Mouse (Mus musculus) monocyte, adult 2 months (primary cell): ENCODE measurements around the gene Bpifa1.
"Not testable (repeated sequence)": the region's sequence is repeated elsewhere in the genome, so short reads cannot be mapped to it uniquely, and the experiment has no call there.

Experiments used
- DNase-seq, 2 experiments: peaks; one replicate each; pipeline ENCODE4 v3.0.0; 2022; ENCODE audit warnings: low spot score in 2 of 2, low read depth in 1 of 2

The Bpifa1 gene

DNA sequence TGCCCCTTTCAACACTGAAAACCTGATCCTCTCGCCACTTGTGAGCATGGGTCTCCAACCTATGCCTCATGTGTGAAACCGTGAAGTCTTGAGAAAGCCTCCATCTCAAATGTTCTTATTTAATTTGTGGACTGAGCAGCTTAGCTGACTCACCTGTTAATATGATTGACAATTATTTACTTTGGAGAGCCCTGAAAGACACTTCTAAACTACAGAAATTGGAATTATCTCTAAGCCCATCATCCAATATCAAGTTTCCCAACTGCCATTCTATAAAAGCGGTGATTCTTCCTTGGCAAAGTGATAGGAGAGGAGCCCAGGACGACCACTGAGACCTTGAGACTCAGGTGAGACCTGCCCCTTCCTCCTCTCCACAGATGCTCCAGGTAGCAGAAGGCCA lies at the start of gene Bpifa1:
TSS of gene Bpifa1 (plus strand) at position 301 of the 400 bp plus-strand sequence.
- no peak for DNase-seq

DNA sequence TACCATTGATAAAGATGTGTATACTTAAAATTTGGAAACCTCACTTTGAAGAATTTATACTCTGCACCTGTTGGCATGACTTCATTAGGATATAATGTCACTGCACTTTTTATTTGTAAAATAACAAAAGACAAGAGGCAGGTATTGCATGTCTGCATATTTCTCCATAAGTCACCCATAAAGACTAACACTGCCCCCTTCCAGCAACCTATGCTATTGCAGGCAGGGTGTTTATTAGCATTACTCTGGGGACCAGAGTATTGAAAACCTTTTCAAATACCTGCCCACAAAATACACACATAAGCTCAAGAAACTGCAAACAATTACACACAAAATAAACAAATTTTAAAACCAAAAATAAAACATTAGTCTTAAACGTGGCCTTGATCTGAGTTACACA lies 44.9 kb upstream of the Bpifa1 start:
- DNase-seq = no peak

DNA sequence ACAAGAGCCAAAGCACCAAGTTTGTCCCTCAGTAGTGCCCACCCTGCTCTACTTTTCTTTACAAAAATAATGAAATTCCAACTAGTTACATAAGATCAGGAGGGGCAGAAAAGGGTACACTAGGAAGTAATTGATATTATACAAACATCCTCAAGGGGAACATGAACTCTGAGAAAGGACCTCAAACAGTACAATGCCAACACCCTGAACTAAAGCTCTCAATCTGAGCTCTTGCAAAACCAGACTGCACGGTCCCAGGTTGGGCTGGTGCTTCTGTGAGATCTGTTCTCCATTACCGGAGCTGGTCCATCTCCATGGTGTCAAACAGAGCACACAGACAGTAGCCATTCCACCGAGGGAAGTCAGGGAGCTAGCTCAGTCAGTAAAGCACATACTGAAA lies 25.3 kb upstream of the Bpifa1 start:
- no peak for DNase-seq

DNA sequence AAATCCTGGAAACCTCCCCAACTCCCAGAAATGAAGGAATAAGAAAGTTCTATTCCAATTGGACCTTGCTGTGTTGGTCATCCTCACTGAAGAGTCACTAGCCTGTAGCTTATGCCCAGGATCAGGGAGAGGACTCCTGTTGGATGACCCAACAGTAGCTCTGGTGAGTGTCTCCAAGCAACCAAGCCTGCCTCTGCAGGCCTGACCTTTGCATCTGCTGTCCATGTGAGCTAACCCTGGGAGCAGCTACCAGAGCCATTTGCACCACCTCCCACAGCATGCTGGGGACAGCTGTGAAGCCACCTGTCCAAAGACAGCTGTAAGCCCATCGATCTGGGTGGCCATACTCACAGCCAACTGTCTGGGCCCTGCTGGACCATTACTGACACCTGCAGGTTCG lies 12.6 kb upstream of the Bpifa1 start, which contains the start of gene Bpifa3:
TSS of gene Bpifa3 (plus strand) at position 217 of the 400 bp plus-strand sequence.
- DNase-seq = no peak

DNA sequence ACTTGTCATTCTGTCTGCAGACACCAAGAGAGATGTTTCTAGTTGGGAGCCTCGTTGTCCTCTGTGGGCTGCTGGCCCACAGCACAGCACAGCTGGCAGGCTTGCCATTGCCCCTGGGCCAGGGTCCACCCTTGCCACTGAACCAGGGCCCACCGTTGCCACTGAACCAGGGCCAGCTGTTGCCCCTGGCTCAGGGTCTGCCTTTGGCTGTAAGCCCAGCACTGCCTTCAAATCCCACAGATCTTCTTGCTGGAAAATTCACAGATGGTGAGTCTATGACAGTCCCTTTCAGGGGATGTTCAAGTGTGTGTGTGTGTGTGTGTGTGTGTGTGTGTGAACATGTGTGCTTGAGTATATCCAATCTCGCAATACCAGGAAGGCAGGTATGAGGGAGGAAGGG lies 1.1 kb downstream of the Bpifa1 start:
- DNase-seq = no peak

DNA sequence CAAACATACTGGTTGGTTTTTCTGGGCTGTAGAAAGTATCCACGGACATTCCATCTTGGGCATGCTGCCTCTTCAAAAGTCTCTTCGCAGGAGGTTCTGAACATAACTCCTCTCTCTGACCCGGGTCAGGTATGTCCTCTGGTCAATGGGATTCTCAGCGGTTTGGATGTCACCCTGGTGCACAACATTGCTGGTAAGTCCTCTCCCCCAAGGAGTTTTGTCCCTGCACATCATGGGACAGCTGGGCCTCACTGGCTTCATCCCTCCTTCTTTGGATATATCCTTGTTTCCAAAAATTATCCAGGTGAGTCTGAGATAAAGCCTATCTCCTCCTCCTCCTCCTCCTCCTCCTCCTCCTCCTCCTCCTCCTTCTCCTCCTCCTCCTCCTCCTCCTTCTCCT lies 4.8 kb downstream of the Bpifa1 start:
- DNase-seq = no peak

DNA sequence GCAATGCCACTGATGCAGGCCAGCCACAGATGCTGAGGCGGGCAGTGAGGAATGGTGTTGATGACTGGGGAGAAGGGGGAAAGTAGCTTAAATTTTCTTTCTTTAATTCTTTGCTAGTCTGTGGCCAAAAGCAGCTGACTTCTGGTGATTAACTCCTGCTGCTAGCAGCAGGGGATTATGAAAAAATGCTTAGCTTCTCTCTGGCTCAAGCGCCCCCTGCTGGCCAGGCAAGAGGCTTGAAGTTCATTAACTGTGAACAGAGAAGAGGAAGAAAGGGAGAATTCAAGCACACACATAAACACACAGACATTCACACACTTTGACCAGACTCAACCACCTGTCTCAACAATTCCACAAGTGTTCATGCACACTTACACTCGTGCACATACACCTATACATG lies 15.8 kb downstream of the Bpifa1 start:
- no peak for DNase-seq

DNA sequence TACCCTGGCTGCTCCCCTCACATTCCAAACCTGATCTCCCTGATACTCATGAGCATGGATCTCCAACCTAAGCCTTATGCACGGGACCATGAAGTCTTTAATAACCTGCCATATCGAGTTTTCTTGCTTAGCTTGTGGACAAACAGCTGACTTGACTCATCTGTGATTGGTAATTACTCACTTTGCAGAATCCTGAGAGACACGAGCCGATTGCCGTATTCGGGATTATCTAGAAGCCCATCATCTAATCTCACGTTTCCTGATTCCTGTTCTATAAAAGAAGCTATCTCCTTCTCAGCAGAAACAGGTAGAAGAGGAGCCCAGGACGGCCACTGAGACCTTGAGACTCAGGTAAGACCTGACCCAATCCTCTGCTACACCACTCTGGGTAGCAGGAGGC lies 19.6 kb downstream of the Bpifa1 start, which contains the start of gene Bpifa5:
TSS of gene Bpifa5 (plus strand) at position 301 of the 400 bp plus-strand sequence.
- no peak for DNase-seq

DNA sequence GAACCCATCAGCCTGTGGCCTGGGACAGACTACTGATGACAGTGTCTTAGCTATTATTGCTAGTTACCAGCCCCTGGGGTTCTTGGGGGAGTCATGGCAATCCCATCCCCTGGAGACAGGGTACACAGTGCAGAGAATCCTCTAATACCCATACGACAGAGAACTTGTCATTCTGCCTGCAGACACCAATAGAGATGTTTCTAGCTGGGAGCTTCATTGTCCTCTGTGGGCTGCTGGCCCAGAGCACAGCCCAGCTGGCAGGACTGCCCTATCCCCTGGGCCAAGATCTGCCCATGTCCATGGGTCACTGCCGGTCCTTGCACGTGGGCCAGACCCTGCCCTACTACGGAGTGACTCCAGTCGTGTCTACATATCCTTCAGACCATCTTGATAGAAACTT lies 20.6 kb downstream of the Bpifa1 start:
- DNase-seq = no peak

DNA sequence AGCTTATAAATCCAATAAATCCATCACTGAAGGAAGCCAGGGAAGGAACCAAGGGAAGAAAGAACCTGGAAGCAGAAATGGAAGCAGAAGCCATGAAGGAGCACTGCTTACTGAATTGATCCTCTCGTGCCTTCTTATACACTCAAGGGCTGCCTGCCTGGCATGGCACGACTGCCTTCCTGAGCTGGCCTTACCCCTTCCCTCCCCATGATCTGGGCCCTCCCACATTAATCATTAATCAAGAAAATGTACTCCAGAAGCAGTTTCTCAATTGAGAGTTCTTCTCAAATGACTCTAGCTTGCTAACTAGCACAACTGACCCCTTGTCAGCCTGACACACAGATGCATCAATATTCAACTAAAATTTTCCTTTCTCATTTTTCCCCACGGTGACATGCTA lies 26.5 kb downstream of the Bpifa1 start:
- DNase-seq = no peak

DNA sequence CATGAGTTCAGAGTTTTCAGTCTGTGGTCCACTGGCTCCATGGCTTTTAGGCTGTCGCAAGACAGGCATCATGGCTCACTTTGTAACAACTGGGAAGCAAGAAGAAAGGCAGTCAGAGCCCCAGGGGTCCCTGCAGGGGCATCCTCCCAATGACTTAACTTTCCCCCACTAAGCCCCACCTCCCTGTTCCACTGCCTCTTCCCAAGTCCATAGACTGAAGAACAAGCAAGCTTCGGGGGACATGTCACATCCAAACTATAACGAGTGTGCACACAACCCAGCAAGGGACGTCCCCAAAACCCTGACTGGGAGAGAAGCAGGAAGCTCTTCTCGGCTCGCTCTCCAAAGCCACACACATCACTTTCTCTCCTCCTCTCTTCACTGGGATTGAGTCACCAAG lies 28.9 kb downstream of the Bpifa1 start:
- no peak for DNase-seq

DNA sequence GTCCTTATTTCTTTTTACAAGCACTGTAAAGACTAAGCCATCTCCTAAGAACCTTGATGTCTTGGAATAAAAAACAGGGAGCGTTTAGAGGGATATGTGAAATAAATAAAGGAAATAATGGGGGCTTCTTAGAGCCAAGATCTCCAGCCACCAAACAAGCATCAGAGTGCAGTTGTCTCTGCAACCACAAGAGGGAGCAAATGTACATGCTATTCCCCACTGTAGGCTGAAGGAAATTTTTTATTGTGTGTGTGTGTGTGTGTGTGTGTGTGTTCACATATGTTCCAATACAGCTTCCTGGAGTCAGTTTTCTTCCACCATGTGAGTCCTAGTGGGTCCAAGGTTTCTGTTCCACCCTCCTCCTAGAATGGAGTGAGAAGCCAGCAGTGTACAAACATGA lies 30.6 kb downstream of the Bpifa1 start:
- no peak for DNase-seq

DNA sequence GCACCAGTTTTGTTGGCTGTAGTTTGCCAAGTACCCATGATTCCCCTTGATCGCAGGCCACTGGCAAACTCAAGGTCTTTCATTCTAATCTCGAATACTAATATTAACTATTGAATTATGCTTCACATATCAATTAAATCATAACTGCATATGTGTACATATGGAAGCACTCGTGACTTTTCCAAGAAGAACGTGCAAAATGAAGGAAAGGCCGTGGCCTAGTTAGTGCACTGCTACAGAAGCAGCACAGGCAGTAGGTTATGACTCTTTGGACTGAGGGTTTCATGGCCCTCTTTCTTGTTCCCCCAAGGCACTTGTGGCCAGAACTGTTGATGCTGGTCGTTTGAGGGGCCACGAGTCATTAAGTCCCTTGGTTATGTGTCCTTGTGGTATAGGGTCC lies 39.2 kb downstream of the Bpifa1 start:
- not testable (repeated sequence) for DNase-seq

DNA sequence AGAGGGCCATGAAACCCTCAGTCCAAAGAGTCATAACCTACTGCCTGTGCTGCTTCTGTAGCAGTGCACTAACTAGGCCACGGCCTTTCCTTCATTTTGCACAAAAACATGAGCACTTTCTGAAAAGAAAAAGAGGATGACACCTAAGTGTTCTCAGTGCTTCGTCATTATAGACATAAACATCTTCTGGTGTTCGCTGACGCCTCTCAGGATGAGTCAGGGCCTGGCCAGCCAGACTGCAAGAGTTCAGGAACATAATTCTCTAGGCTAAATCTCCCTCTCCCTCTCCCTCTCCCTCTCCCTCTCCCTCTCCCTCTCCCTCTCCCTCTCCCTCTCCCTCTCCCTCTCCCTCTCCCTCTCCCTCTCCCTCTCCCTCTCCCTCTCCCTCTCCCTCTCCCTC lies 40.4 kb downstream of the Bpifa1 start:
- DNase-seq = not testable (repeated sequence)

DNA sequence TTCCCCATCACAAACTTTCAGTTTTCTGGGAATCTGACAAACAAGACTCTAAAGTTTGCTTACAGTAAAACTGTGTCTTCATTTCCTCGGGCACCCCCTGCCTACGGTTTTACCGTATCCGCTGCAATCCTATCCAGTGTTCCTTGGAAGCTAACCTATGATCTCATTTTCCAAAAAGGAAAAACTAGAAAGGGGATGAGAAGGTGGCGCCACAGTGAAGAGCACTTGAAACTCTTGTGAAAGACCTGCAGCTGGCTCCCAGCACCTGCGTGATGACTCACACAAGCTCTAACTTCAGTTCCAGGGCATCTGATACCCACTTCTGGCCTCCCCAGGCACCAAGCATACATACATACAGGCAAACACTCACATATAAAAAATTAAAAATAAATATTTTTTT lies 42.6 kb downstream of the Bpifa1 start:
- DNase-seq = no peak

DNA sequence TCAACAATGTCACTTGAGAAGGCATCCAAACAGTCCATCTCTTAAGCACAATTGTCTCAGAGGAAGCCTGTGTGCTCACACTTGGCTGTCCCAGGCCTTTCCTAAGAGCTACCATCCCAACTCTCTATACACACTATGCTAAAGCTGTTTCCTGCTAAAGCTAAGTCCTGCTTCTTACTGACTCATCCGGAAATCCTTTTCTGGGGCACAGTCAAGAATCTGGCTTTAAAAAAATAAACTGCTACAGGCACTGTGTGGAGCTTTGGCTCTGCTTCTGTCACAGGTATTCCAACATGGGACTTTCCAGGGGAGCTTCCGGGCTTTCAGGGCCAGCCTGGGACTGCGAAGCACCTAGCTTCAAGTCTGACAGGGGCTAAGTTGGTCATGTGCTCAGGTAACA lies 43.1 kb downstream of the Bpifa1 start:
- no peak for DNase-seq

DNA sequence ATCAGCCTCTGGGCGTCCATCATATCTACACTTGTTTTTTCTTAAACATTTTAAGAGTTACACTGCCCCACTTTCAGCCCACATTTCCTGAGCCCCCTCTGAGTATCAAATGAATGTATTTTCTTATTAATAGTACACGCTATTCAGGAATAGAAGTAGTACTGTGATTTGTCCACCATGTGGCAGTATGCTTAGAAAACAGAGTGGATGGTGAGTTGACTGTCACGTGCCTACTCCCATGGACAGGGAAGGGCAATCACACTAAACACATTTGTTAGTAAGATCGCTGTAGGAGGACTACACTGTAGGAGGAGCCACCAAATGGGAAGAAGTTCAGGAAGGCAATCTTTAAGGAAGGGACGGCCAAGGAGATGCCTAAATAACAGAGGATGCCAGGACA lies 44.8 kb downstream of the Bpifa1 start:
- no peak for DNase-seq

DNA sequence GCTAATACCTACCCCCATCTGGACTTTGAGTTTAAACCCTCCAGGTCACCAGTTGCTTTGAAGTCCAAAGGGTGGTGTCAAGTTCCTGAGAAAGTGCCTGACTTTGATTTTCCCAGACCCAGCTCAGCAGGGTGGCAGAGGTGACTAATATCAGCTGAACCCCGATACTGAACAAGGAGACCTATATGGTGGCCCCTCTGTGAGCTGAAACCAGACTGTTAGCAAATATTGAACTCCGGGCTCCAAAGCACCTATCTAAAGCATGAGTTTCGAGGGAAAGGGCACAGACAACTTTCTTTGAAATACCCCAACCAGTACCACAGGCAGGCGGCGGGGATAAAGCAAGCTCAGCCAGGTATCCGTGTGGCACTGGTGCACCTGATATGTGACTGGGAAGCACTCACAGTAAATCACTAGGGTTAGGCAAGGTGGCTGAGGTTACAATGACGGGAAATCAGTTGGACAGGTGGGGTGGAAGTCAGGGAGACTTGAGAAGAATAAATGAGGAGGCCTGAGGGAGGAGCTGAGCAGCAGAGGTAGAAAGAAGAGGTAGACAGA lies 47.3 kb downstream of the Bpifa1 start:
- no peak for DNase-seq

DNA sequence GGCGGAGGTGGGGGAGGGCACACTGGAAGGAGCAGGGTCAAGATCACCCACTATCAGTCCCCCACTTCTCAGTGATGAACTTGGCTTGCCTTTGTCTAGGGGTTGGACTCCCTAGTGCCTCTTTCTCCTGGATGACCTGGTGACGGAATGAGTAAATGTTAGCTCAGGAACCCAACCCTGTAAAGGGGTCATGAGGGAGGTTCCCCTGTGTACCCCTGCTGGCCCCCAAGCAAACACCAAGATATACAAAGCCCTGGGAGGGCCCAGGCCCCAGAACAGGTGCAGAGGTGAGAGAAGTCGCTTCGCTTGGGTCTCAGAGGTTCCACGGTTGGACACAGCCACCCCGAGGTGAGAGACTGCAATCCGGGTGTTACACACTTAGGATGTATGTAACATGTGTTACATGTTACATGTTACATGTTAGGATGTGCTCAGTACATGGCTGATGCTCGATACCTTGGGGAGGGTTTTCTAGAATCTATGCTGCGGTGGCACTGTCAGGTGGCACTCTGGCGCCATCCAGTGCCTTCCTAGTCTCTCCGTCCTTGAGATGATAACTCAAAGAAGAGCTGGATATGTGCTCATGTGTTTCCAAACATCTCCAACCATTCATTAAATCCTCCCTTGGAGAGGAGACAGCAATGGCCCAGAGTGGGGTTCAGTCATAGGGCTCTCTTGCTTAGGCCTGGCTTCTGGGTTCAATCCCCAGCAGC lies 48.0 kb downstream of the Bpifa1 start, which contains the start of gene Bpifb1:
TSS of gene Bpifb1 (plus strand) at position 273 of the 713 bp plus-strand sequence.
- no peak for DNase-seq

DNA sequence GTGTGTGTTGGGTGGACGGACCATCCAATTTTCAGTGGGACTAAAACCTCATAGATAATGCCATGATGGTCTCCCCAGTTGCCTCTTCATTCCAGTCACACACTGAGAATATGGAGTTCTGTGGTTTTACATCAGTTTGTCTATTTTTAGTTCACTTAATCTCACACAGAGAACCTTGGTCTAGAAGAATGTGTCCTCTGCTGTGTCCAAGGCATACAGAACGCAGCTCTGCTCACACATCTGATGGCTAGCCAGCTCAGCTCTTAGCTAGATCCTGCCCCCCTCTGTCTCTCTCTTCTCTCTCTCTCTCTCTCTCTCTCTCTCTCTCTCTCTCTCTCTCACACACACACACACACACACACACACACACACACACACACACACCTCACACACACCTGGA lies 49.5 kb downstream of the Bpifa1 start:
- DNase-seq = no peak

DNA sequence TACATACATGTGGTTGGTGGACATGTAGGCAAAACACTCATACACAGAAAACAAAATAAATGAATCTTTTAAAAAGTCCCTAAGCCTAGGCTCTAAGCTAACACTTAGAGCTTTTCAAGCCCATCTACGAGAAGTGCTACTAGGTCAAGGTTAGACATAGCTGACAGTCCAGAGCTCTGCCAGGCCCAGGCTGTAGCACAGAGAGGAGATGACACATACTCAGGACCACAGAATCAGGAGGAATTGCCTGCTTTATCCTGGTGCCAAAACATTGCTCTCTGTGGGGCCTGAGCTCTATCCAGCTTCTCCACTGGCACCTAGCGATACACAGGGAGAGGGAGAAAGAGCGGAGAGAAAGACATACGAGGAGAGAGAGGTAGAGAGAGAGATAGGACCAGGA lies 50.4 kb downstream of the Bpifa1 start:
- no peak for DNase-seq

DNA sequence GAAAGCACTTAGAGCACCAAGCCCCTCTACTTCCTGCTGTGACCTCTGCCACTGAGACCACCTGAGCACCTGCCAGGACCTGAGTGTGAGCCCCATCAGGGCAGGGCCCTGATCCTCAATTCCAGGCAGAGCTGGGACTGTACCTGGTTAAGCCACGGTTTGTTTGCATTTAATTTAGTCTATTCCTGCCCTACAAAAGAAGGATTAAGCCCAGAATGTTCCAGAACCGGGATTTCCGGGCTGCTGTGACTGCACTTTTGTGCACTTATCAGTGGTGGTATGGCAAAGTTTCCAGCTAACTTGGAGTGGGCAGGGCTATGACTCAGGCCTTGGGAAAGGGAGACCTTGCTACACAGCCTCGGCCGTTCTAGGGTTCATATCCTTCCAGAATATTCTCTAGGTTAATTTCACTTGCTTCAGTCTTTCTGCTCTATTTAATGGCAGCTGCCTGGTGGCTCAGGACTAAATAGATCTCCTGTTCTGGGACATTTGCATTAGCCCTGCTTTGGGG lies 51.4 kb downstream of the Bpifa1 start:
- DNase-seq = no peak

DNA sequence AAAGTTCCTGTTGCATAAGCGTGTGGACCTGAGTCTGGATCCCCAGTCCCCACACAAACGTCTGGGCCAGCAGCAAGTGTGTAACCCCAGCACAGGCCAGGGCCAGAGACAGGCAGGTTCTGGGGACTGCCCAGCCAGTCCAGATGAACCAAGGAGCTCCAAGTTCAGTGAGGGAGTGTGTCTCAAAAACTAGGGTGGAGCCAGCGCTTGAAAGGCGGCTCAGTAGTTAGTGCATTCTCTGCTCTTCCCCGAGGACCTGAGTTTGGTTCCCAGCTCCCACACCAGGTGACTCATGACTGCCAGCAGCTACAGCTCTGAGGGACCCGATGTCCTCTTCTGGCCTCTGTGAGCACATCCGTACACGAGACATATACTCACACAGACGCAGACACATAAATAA lies 54.4 kb downstream of the Bpifa1 start:
- no peak for DNase-seq
